Mouse (Mus musculus) hindbrain, embryonic 15.5 days (tissue): ENCODE results near the gene Hand2. TPM values are rescaled to one million over a fixed set of nuclear protein-coding genes. Genes with fewer than 3 reads are reported as not detected.

Experiments
- ATAC-seq: fragments of 200-750 bp; cut with Nextera tagmentation; 2 replicates; pipeline ENCODE4 v1.8.0; 2017; ENCODE audit warnings: low read depth, moderate number of reproducible peaks, moderate TSS enrichment; ENCODE audit not compliant: low FRiP score
- H3K27ac ChIP-seq: fragments of 300-500 bp; sonication (generic); replicated peaks from 2 replicates; pipeline ENCODE4 v1.5.1; 2015; ENCODE audit warnings: mild to moderate bottlenecking, inconsistent platforms
- H3K27me3 ChIP-seq: fragments of 300-500 bp; sonication (generic); 2 replicates; pipeline ENCODE4 v1.6.1; 2015; ENCODE audit warnings: control low read depth, inconsistent platforms
- H3K36me3 ChIP-seq: fragments of 300-500 bp; sonication (generic); 2 replicates; pipeline ENCODE4 v1.6.1; 2015; ENCODE audit warnings: control low read depth, inconsistent platforms
- H3K4me1 ChIP-seq: fragments of 300-500 bp; sonication (generic); replicated peaks from 2 replicates; pipeline ENCODE4 v1.6.1; 2015; ENCODE audit warnings: control low read depth, inconsistent platforms
- H3K4me2 ChIP-seq: fragments of 300-500 bp; sonication (generic); 2 replicates; pipeline ENCODE4 v1.6.1; 2015; ENCODE audit warnings: moderate library complexity, mild to moderate bottlenecking, inconsistent platforms
- H3K4me3 ChIP-seq: fragments of 300-500 bp; sonication (generic); 2 replicates; pipeline ENCODE4 v1.5.1; 2015; ENCODE audit warnings: mild to moderate bottlenecking, inconsistent platforms
- H3K9ac ChIP-seq: fragments of 300-500 bp; sonication (generic); 2 replicates; pipeline ENCODE4 v1.6.1; 2015; ENCODE audit warnings: inconsistent platforms
- H3K9me3 ChIP-seq: fragments of 300-500 bp; sonication (generic); 2 replicates; pipeline ENCODE4 v1.6.1; 2016; ENCODE audit warnings: control low read depth, inconsistent platforms
- WGBS: fragments of 180-500 bp; shearing (Covaris S2); methylation state at CpG from one replicate; pipeline ENCODE4 v1.1.7; 2015; 5-methylcytosine and 5-hydroxymethylcytosine counted together
- polyA plus RNA-seq: library from polyadenylated mRNA; unstranded; fragments of >200 nt; fragmentation: Nextera tagmentation; extraction: Ambion mirVana; gene quantifications from 2 replicates; pipeline ENCODE4 v1.2.1, GENCODE M21; 2015

Gene Hand2
- polyA plus RNA-seq, 1 experiment from 2014 or later: not detected

GRCm38 (mm10) chr8:57317107-57317506 lies 3.7 kb upstream of the Hand2 start:
- H3K4me3 ChIP-seq: no peak overlapping the region
- no peak overlapping the region for H3K4me2 ChIP-seq
- no peak overlapping the region for H3K27ac ChIP-seq
- no peaks in the 10 kb centered on the region for H3K9me3 ChIP-seq
- H3K36me3 ChIP-seq: no peaks in the 10 kb centered on the region
- H3K27me3 ChIP-seq: peaks cover 80% of the 10 kb centered on the region
- peaks cover 9% of the 10 kb centered on the region for H3K4me1 ChIP-seq
- no peak for ATAC-seq
- no peak overlapping the region for H3K9ac ChIP-seq

GRCm38 (mm10) chr8:57317890-57318480 lies 2.8 kb upstream of the Hand2 start:
- no peak overlapping the region for H3K27ac ChIP-seq
- H3K9me3 ChIP-seq: no peaks in the 10 kb centered on the region
- H3K4me2 ChIP-seq: no peak overlapping the region
- no peak overlapping the region for H3K4me3 ChIP-seq
- no peak overlapping the region for H3K9ac ChIP-seq
- 3% methylated on average over 5 of the region's 5 CpGs for WGBS
- H3K27me3 ChIP-seq: peaks cover 81% of the 10 kb centered on the region
- peaks cover 9% of the 10 kb centered on the region for H3K4me1 ChIP-seq
- no peaks in the 10 kb centered on the region for H3K36me3 ChIP-seq
- ATAC-seq: no peak

- H3K9ac ChIP-seq: no peak overlapping the region
- H3K4me2 ChIP-seq: no peak overlapping the region
- H3K36me3 ChIP-seq: no peaks in the 10 kb centered on the region
- no peak overlapping the region for H3K4me3 ChIP-seq
- H3K4me1 ChIP-seq: peaks cover 9% of the 10 kb centered on the region
- peaks cover 75% of the 10 kb centered on the region for H3K27me3 ChIP-seq
- under 1% methylated on average over 17 of the region's 17 CpGs for WGBS
- H3K9me3 ChIP-seq: no peaks in the 10 kb centered on the region
- no peak for ATAC-seq
- no peak overlapping the region for H3K27ac ChIP-seq
Observed at GRCm38 (mm10) chr8:57319092-57319980, 1.4 kb upstream of the Hand2 start.

- no peaks in the 10 kb centered on the region for H3K36me3 ChIP-seq
- H3K4me3 ChIP-seq: no peak overlapping the region
- 1% methylated on average over 22 of the region's 22 CpGs for WGBS
- no peak overlapping the region for H3K27ac ChIP-seq
- ATAC-seq: no peak
- H3K27me3 ChIP-seq: peaks cover 74% of the 10 kb centered on the region
- peaks cover 9% of the 10 kb centered on the region for H3K4me1 ChIP-seq
- H3K9me3 ChIP-seq: no peaks in the 10 kb centered on the region
- H3K4me2 ChIP-seq: no peak overlapping the region
- H3K9ac ChIP-seq: no peak overlapping the region
Observed at GRCm38 (mm10) chr8:57319981-57320585, 700 bp upstream of the Hand2 start.

GRCm38 (mm10) chr8:57321898-57322895 lies 1.4 kb downstream of the Hand2 start:
- peak overlapping the region; percentile 45 for H3K4me2 ChIP-seq
- peaks cover 75% of the 10 kb centered on the region for H3K27me3 ChIP-seq
- no peak overlapping the region for H3K9ac ChIP-seq
- WGBS: under 1% methylated on average over 55 of the region's 64 CpGs
- no peak for ATAC-seq
- no peak overlapping the region for H3K27ac ChIP-seq
- no peaks in the 10 kb centered on the region for H3K9me3 ChIP-seq
- no peaks in the 10 kb centered on the region for H3K36me3 ChIP-seq
- peak overlapping the region; percentile 13 for H3K4me3 ChIP-seq
- H3K4me1 ChIP-seq: peaks cover 9% of the 10 kb centered on the region

GRCm38 (mm10) chr8:57322961-57323941 lies 2.5 kb downstream of the Hand2 start:
- H3K27me3 ChIP-seq: peaks cover 74% of the 10 kb centered on the region

GRCm38 (mm10) chr8:57324091-57324490 lies 3.3 kb downstream of the Hand2 start:
- Histone ChIP-seq H3K27ac (no peak overlapping the region), H3K4me1 (peaks cover 16% of the 10 kb centered on the region), H3K4me3 (no peak overlapping the region), H3K9me3 (no peaks in the 10 kb centered on the region), H3K36me3 (no peaks in the 10 kb centered on the region), H3K9ac (no peak overlapping the region), H3K27me3 (peaks cover 75% of the 10 kb centered on the region), H3K4me2 (no peak overlapping the region)
- no peak for ATAC-seq
- 2% methylated on average over 12 of the region's 12 CpGs for WGBS

More at GRCm38 (mm10) chr8:57322961-57323941, 2.5 kb downstream of the Hand2 start:
- peaks cover 10% of the 10 kb centered on the region for H3K4me1 ChIP-seq
- no peak overlapping the region for H3K9ac ChIP-seq
- no peak overlapping the region for H3K4me2 ChIP-seq
- no peak overlapping the region for H3K4me3 ChIP-seq
- H3K36me3 ChIP-seq: no peaks in the 10 kb centered on the region
- ATAC-seq: no peak
- no peak overlapping the region for H3K27ac ChIP-seq
- under 1% methylated on average over 31 of the region's 31 CpGs for WGBS
- H3K9me3 ChIP-seq: no peaks in the 10 kb centered on the region

GRCm38 (mm10) chr8:57324671-57325070 lies 3.9 kb downstream of the Hand2 start:
- no peak overlapping the region for H3K4me3 ChIP-seq
- no peaks in the 10 kb centered on the region for H3K9me3 ChIP-seq
- peaks cover 75% of the 10 kb centered on the region for H3K27me3 ChIP-seq
- no peak overlapping the region for H3K9ac ChIP-seq
- no peaks in the 10 kb centered on the region for H3K36me3 ChIP-seq
- no peak overlapping the region for H3K27ac ChIP-seq
- peaks cover 16% of the 10 kb centered on the region for H3K4me1 ChIP-seq
- 3% methylated on average over 5 of the region's 5 CpGs for WGBS
- H3K4me2 ChIP-seq: no peak overlapping the region
- ATAC-seq: no peak

- no peaks in the 10 kb centered on the region for H3K36me3 ChIP-seq
- no peak overlapping the region for H3K9ac ChIP-seq
- H3K9me3 ChIP-seq: no peaks in the 10 kb centered on the region
- H3K27me3 ChIP-seq: peaks cover 81% of the 10 kb centered on the region
- no peak for ATAC-seq
- no peak overlapping the region for H3K4me2 ChIP-seq
- H3K4me1 ChIP-seq: peaks cover 16% of the 10 kb centered on the region
- no peak overlapping the region for H3K4me3 ChIP-seq
- WGBS: 2% methylated on average over 21 of the region's 21 CpGs
- no peak overlapping the region for H3K27ac ChIP-seq
Observed at GRCm38 (mm10) chr8:57325111-57325891, 4.5 kb downstream of the Hand2 start.
